Mouse (Mus musculus) urinary bladder, postnatal 4 days (tissue): ENCODE results near the gene Gm20431.
"Not testable (repeated sequence)": the region's sequence is repeated elsewhere in the genome, so short reads cannot be mapped to it uniquely, and the experiment has no call there.

Experiments
- DNase-seq, 2 experiments: peaks; one replicate each; pipeline ENCODE4 v3.0.0; 2021 to 2022; ENCODE audit warnings: low spot score in 2 of 2

Gm20431 gene

GRCm38 (mm10) chr2:167659847-167660610 is 1.3 kb downstream of the Gm20431 start:
- peak in 1 of 2 experiments; percentile 77 for DNase-seq

GRCm38 (mm10) chr2:167659177-167659846 is 2.0 kb downstream of the Gm20431 start:
- no peak for DNase-seq

GRCm38 (mm10) chr2:167658712-167659111 is 2.6 kb downstream of the Gm20431 start:
- no peak for DNase-seq

- DNase-seq, result no peak
These were observed 3.3 kb downstream of the Gm20431 start for GRCm38 (mm10) chr2:167657973-167658372.

- no peak for DNase-seq
These were observed 4.4 kb downstream of the Gm20431 start for GRCm38 (mm10) chr2:167656629-167657478.

- no peak for DNase-seq
These were observed 6.2 kb downstream of the Gm20431 start for GRCm38 (mm10) chr2:167654911-167655600.

GRCm38 (mm10) chr2:167652694-167653093 is 8.6 kb downstream of the Gm20431 start:
- DNase-seq, result no peak

- no peak for DNase-seq
These were observed 9.7 kb downstream of the Gm20431 start for GRCm38 (mm10) chr2:167651622-167652021.

- DNase-seq, result no peak
These were observed 11.8 kb downstream of the Gm20431 start for GRCm38 (mm10) chr2:167649290-167650032.

- no peak for DNase-seq
These were observed 14.9 kb downstream of the Gm20431 start for GRCm38 (mm10) chr2:167646411-167646810.

- not testable (repeated sequence) for DNase-seq
These were observed 17.8 kb downstream of the Gm20431 start for GRCm38 (mm10) chr2:167643356-167644052.

GRCm38 (mm10) chr2:167642164-167642563 is 19.1 kb downstream of the Gm20431 start:
- DNase-seq, result no peak

- DNase-seq, result no peak
These were observed 20.0 kb downstream of the Gm20431 start for GRCm38 (mm10) chr2:167641337-167641736.

- DNase-seq, result no peak
These were observed 21.0 kb downstream of the Gm20431 start for GRCm38 (mm10) chr2:167640279-167640678.

GRCm38 (mm10) chr2:167634865-167635512 is 26.3 kb downstream of the Gm20431 start:
- no peak for DNase-seq

- DNase-seq, result peak; percentile 89 to 94
These were observed 26.9 kb downstream of the Gm20431 start for GRCm38 (mm10) chr2:167634338-167634770.

- DNase-seq, result no peak
These were observed 27.8 kb downstream of the Gm20431 start for GRCm38 (mm10) chr2:167633537-167633872.

- DNase-seq, result no peak
These were observed 28.4 kb downstream of the Gm20431 start for GRCm38 (mm10) chr2:167632731-167633536.
